Mouse (Mus musculus): ENCODE measurements around the gene Sh2b1. TPM values are rescaled to one million over a fixed set of nuclear protein-coding genes. Genes with fewer than 3 reads are reported as not detected.

Gene Sh2b1
- 26.2 and 26.4 TPM in 2 replicates for polyA plus RNA-seq (2014; fragmentation: Nextera tagmentation; extraction: Ambion mirVana)

GRCm38 (mm10) chr7:126474993-126475581 lies at the start of gene Sh2b1:
TSS of gene Sh2b1 (minus strand) at chr7:126475424.
- peak within 1 kb of the TSS; percentile 96 for H3K9ac ChIP-seq (ENCODE audit: low read depth, low read length)
- ATAC-seq (replicated peaks; ENCODE audit: low FRiP score) (peak; percentile 90), DNase-seq (ENCODE audit: low spot score) (peak; percentile 86)
- no peaks in the 10 kb centered on the region for H3K9me3 ChIP-seq (ENCODE audit: control insufficient read depth, low read length)
- H3K27ac ChIP-seq (ENCODE audit: low read depth, low read length): peak within 1 kb of the TSS; percentile 83
- H3K4me2 ChIP-seq: peak within 1 kb of the TSS; percentile 96
- H3K4me1 ChIP-seq (replicated peaks; ENCODE audit: control insufficient read depth, insufficient read depth, low read length): peaks cover 40% of the 10 kb centered on the region
- peaks cover 19% of the 10 kb centered on the region for H3K36me3 ChIP-seq (ENCODE audit: control insufficient read depth, insufficient read depth, low read length)
- WGBS: under 1% methylated on average over 53 of the region's 53 CpGs
- peak within 1 kb of the TSS; percentile 97 for H3K4me3 ChIP-seq (ENCODE audit: low read depth, low read length)
- H3K27me3 ChIP-seq (replicated peaks; ENCODE audit: control insufficient read depth, insufficient read depth, low read length): no peaks in the 10 kb centered on the region

GRCm38 (mm10) chr7:126523316-126523715 lies 48.1 kb upstream of the Sh2b1 start:
- 82% methylated on average over 3 of the region's 3 CpGs for WGBS
- no peak for ATAC-seq (replicated peaks; ENCODE audit: low FRiP score)
- no peaks in the 10 kb centered on the region for H3K4me1 ChIP-seq (replicated peaks; ENCODE audit: control insufficient read depth, insufficient read depth, low read length)

GRCm38 (mm10) chr7:126519513-126519912 lies 44.3 kb upstream of the Sh2b1 start:
- Histone ChIP-seq H3K4me3 (ENCODE audit: low read depth, low read length) (no peak overlapping the region), H3K4me1 (replicated peaks; ENCODE audit: control insufficient read depth, insufficient read depth, low read length) (no peaks in the 10 kb centered on the region), H3K27ac (ENCODE audit: low read depth, low read length) (no peak overlapping the region), H3K9ac (ENCODE audit: low read depth, low read length) (no peak overlapping the region), H3K27me3 (replicated peaks; ENCODE audit: control insufficient read depth, insufficient read depth, low read length) (no peaks in the 10 kb centered on the region; the same call in 1 of the 2 replicates), H3K4me2 (no peak overlapping the region), H3K36me3 (ENCODE audit: control insufficient read depth, insufficient read depth, low read length) (no peaks in the 10 kb centered on the region), H3K9me3 (ENCODE audit: control insufficient read depth, low read length) (no peaks in the 10 kb centered on the region)
- WGBS: 70% methylated on average over 2 of the region's 2 CpGs
- ATAC-seq (replicated peaks; ENCODE audit: low FRiP score) (no peak), DNase-seq (ENCODE audit: low spot score) (no peak)

More at GRCm38 (mm10) chr7:126523316-126523715, 48.1 kb upstream of the Sh2b1 start:
- Histone ChIP-seq H3K9ac (ENCODE audit: low read depth, low read length) (no peak overlapping the region), H3K27ac (ENCODE audit: low read depth, low read length) (no peak overlapping the region), H3K9me3 (ENCODE audit: control insufficient read depth, low read length) (no peaks in the 10 kb centered on the region), H3K4me2 (no peak overlapping the region), H3K4me3 (ENCODE audit: low read depth, low read length) (no peak overlapping the region), H3K36me3 (ENCODE audit: control insufficient read depth, insufficient read depth, low read length) (no peaks in the 10 kb centered on the region), H3K27me3 (replicated peaks; ENCODE audit: control insufficient read depth, insufficient read depth, low read length) (no peaks in the 10 kb centered on the region)
- no peak for DNase-seq (ENCODE audit: low spot score)

GRCm38 (mm10) chr7:126518261-126518941 lies 43.2 kb upstream of the Sh2b1 start:
- DNase-seq (ENCODE audit: low spot score) (no peak), ATAC-seq (replicated peaks; ENCODE audit: low FRiP score) (no peak)
- Histone ChIP-seq H3K9ac (ENCODE audit: low read depth, low read length) (no peak overlapping the region), H3K4me2 (no peak overlapping the region), H3K27ac (ENCODE audit: low read depth, low read length) (no peak overlapping the region), H3K27me3 (replicated peaks; ENCODE audit: control insufficient read depth, insufficient read depth, low read length) (no peaks in the 10 kb centered on the region; the same call in 1 of the 2 replicates), H3K9me3 (ENCODE audit: control insufficient read depth, low read length) (no peaks in the 10 kb centered on the region), H3K36me3 (ENCODE audit: control insufficient read depth, insufficient read depth, low read length) (no peaks in the 10 kb centered on the region), H3K4me3 (ENCODE audit: low read depth, low read length) (no peak overlapping the region), H3K4me1 (replicated peaks; ENCODE audit: control insufficient read depth, insufficient read depth, low read length) (no peaks in the 10 kb centered on the region)
- 89% methylated on average over 5 of the region's 5 CpGs for WGBS

- Histone ChIP-seq H3K9ac (ENCODE audit: low read depth, low read length) (no peak overlapping the region), H3K27ac (ENCODE audit: low read depth, low read length) (no peak overlapping the region), H3K27me3 (replicated peaks; ENCODE audit: control insufficient read depth, insufficient read depth, low read length) (no peaks in the 10 kb centered on the region; the same call in 1 of the 2 replicates), H3K4me2 (no peak overlapping the region), H3K4me1 (replicated peaks; ENCODE audit: control insufficient read depth, insufficient read depth, low read length) (no peaks in the 10 kb centered on the region), H3K4me3 (ENCODE audit: low read depth, low read length) (no peak overlapping the region), H3K36me3 (ENCODE audit: control insufficient read depth, insufficient read depth, low read length) (no peaks in the 10 kb centered on the region), H3K9me3 (ENCODE audit: control insufficient read depth, low read length) (no peaks in the 10 kb centered on the region)
- WGBS: 78% methylated on average over 3 of the region's 3 CpGs
- peak; percentile 15 for DNase-seq (ENCODE audit: low spot score)
- ATAC-seq (replicated peaks; ENCODE audit: low FRiP score): no peak
These were observed 36.1 kb upstream of the Sh2b1 start for GRCm38 (mm10) chr7:126511287-126511686.

- no peaks in the 10 kb centered on the region for H3K27me3 ChIP-seq (replicated peaks; ENCODE audit: control insufficient read depth, insufficient read depth, low read length)
- peaks cover 3% of the 10 kb centered on the region for H3K4me1 ChIP-seq (replicated peaks; ENCODE audit: control insufficient read depth, insufficient read depth, low read length)
- H3K4me3 ChIP-seq (ENCODE audit: low read depth, low read length): no peak overlapping the region
- H3K9me3 ChIP-seq (ENCODE audit: control insufficient read depth, low read length): no peaks in the 10 kb centered on the region
- 77% methylated on average over 8 of the region's 8 CpGs for WGBS
- no peaks in the 10 kb centered on the region for H3K36me3 ChIP-seq (ENCODE audit: control insufficient read depth, insufficient read depth, low read length)
- no peak overlapping the region for H3K27ac ChIP-seq (ENCODE audit: low read depth, low read length)
- no peak for DNase-seq (ENCODE audit: low spot score)
- no peak for ATAC-seq (replicated peaks; ENCODE audit: low FRiP score)
- H3K4me2 ChIP-seq: no peak overlapping the region
- no peak overlapping the region for H3K9ac ChIP-seq (ENCODE audit: low read depth, low read length)
These were observed 32.0 kb upstream of the Sh2b1 start for GRCm38 (mm10) chr7:126507126-126507778.

- no peak for DNase-seq (ENCODE audit: low spot score)
These were observed 29.7 kb upstream of the Sh2b1 start for GRCm38 (mm10) chr7:126504913-126505312.

GRCm38 (mm10) chr7:126503273-126503878 lies 28.2 kb upstream of the Sh2b1 start, which contains the start of gene Atxn2l:
TSS of gene Atxn2l (minus strand) at chr7:126503437.
- ATAC-seq (replicated peaks; ENCODE audit: low FRiP score) (peak; percentile 85), DNase-seq (ENCODE audit: low spot score) (peak; percentile 98)
- Histone ChIP-seq H3K4me2 (peak within 1 kb of the TSS; percentile 85), H3K4me1 (replicated peaks; ENCODE audit: control insufficient read depth, insufficient read depth, low read length) (peaks cover 13% of the 10 kb centered on the region), H3K36me3 (ENCODE audit: control insufficient read depth, insufficient read depth, low read length) (peaks cover 27% of the 10 kb centered on the region), H3K27ac (ENCODE audit: low read depth, low read length) (peak within 1 kb of the TSS; percentile 100), H3K27me3 (replicated peaks; ENCODE audit: control insufficient read depth, insufficient read depth, low read length) (no peaks in the 10 kb centered on the region), H3K9ac (ENCODE audit: low read depth, low read length) (peak within 1 kb of the TSS; percentile 99), H3K9me3 (ENCODE audit: control insufficient read depth, low read length) (no peaks in the 10 kb centered on the region), H3K4me3 (ENCODE audit: low read depth, low read length) (peak within 1 kb of the TSS; percentile 98)
- WGBS: under 1% methylated on average over 71 of the region's 72 CpGs

More at GRCm38 (mm10) chr7:126504913-126505312, 29.7 kb upstream of the Sh2b1 start:
- H3K4me3 ChIP-seq (ENCODE audit: low read depth, low read length): no peak overlapping the region
- H3K9me3 ChIP-seq (ENCODE audit: control insufficient read depth, low read length): no peaks in the 10 kb centered on the region
- no peak for ATAC-seq (replicated peaks; ENCODE audit: low FRiP score)
- H3K4me1 ChIP-seq (replicated peaks; ENCODE audit: control insufficient read depth, insufficient read depth, low read length): peaks cover 13% of the 10 kb centered on the region
- peaks cover 14% of the 10 kb centered on the region for H3K36me3 ChIP-seq (ENCODE audit: control insufficient read depth, insufficient read depth, low read length)
- H3K4me2 ChIP-seq: no peak overlapping the region
- H3K27me3 ChIP-seq (replicated peaks; ENCODE audit: control insufficient read depth, insufficient read depth, low read length): no peaks in the 10 kb centered on the region
- H3K9ac ChIP-seq (ENCODE audit: low read depth, low read length): no peak overlapping the region
- no peak overlapping the region for H3K27ac ChIP-seq (ENCODE audit: low read depth, low read length)
- 83% methylated on average over 2 of the region's 2 CpGs for WGBS
